Mouse (Mus musculus) forebrain, embryonic 16.5 days (tissue): ENCODE results near the gene Adamts10. TPM values are rescaled to one million over a fixed set of nuclear protein-coding genes. Genes with fewer than 3 reads are reported as not detected.

ENCODE experiments used
- ATAC-seq: fragments of 200-750 bp; cut with Nextera tagmentation; 2 replicates; pipeline ENCODE4 v1.8.0; 2017; ENCODE audit warnings: mild to moderate bottlenecking, moderate library complexity
- H3K27ac ChIP-seq: fragments of 300-500 bp; sonication (generic); 2 replicates; pipeline ENCODE4 v1.5.1; 2014; ENCODE audit warnings: low read length, control low read depth
- H3K27me3 ChIP-seq: fragments of 300-500 bp; sonication (generic); replicated peaks from 2 replicates; pipeline ENCODE4 v1.6.1; 2014; ENCODE audit warnings: low read length; ENCODE audit not compliant: control insufficient read depth, insufficient read depth
- H3K36me3 ChIP-seq: fragments of 300-500 bp; sonication (generic); 2 replicates; pipeline ENCODE4 v1.6.1; 2014; ENCODE audit not compliant: control insufficient read depth, insufficient read depth
- H3K4me1 ChIP-seq: fragments of 300-500 bp; sonication (generic); replicated peaks from 2 replicates; pipeline ENCODE4 v1.6.1; 2014; ENCODE audit warnings: low read length; ENCODE audit not compliant: control insufficient read depth, insufficient read depth
- H3K4me2 ChIP-seq: fragments of 300-500 bp; sonication (generic); 2 replicates; pipeline ENCODE4 v1.6.1; 2014; ENCODE audit warnings: mild to moderate bottlenecking, low read length, control low read depth
- H3K4me3 ChIP-seq: fragments of 300-500 bp; sonication (generic); replicated peaks from 2 replicates; pipeline ENCODE4 v1.5.1; 2014; ENCODE audit warnings: mild to moderate bottlenecking, low read length, control low read depth
- H3K9ac ChIP-seq: fragments of 300-500 bp; sonication (generic); replicated peaks from 2 replicates; pipeline ENCODE4 v1.6.1; 2014; ENCODE audit warnings: low read depth, low read length, control low read depth
- H3K9me3 ChIP-seq: fragments of 300-500 bp; sonication (generic); 2 replicates; pipeline ENCODE4 v1.6.1; 2016; ENCODE audit warnings: low read length; ENCODE audit not compliant: control insufficient read depth
- WGBS: fragments of 180-500 bp; shearing (Covaris S2); extraction: QIAGEN DNeasy Blood & Tissue Kit; methylation state at CpG from one replicate; pipeline ENCODE4 v1.1.7; 2014; 5-methylcytosine and 5-hydroxymethylcytosine counted together
- polyA plus RNA-seq: library from polyadenylated mRNA; unstranded; fragments of >200 nt; fragmentation: Nextera tagmentation; extraction: Ambion mirVana; gene quantifications from 2 replicates; pipeline ENCODE4 v1.2.1, GENCODE M21; 2015

Gene Adamts10
- polyA plus RNA-seq, 1 experiment from 2014 or later, result 49.8 TPM

DNA sequence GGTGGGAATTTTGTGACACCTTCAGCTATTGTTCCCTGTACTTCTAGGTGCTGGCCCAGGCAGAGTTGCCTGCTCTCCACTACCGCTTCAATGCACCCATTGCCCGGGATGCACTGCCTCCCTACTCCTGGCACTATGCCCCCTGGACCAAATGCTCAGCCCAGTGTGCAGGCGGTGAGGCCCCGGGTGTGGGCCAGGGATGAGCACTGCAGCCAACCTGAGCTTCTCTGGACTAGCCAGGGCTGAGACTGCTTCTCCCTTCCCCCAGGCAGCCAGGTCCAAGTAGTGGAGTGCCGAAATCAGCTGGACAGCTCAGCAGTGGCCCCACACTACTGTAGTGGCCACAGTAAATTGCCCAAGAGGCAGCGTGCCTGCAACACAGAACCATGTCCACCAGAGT, 25.2 kb downstream of the Adamts10 start:
- Histone ChIP-seq H3K27ac (no peak overlapping the region), H3K9ac (no peak overlapping the region), H3K9me3 (no peaks in the 10 kb centered on the region), H3K27me3 (no peaks in the 10 kb centered on the region), H3K36me3 (peaks cover 3% of the 10 kb centered on the region; the same call in 1 of the 2 replicates), H3K4me2 (no peak overlapping the region), H3K4me3 (no peak overlapping the region), H3K4me1 (no peaks in the 10 kb centered on the region)
- ATAC-seq, result no peak
- 93% methylated on average over 6 of the region's 6 CpGs for WGBS

DNA sequence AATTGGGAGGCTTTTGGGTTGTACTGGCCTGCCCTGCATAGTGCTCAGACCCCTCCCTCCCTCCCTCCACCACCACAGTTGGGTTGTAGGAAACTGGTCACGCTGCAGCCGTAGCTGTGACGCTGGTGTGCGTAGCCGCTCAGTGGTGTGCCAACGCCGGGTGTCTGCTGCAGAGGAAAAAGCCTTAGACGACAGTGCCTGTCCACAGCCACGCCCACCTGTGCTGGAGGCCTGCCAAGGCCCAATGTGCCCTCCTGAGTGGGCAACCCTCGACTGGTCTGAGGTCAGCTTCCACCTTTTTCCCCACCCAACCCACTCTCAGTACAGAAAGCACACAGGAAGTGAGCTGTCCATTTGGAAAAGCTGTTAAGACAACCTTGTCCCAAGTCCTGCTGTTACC, 26.4 kb downstream of the Adamts10 start:
- WGBS, result 87% methylated on average over 10 of the region's 10 CpGs
- no peak for ATAC-seq
- Histone ChIP-seq H3K27me3 (no peaks in the 10 kb centered on the region), H3K4me1 (no peaks in the 10 kb centered on the region), H3K9me3 (no peaks in the 10 kb centered on the region), H3K27ac (no peak overlapping the region), H3K4me2 (no peak overlapping the region), H3K9ac (no peak overlapping the region), H3K4me3 (no peak overlapping the region), H3K36me3 (peaks cover 3% of the 10 kb centered on the region; the same call in 1 of the 2 replicates)

DNA sequence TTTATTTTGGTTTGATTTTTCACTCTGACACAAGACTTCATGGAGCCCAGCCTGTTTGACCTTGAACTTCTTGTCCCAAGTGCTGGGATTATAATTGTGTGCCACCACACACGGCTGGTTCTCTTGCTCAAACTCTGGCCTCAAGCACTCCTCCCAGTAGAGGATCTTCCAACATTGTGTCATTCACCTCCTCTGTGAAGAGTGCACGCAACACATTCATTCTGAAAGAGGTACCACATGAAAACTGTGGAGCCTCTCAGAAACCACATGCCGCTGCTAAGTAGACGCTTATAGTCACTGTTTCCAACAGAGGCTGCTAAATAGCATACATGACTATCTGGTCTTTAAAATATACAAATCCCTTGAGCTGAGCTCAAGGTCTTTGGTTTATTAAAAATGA, 28.1 kb downstream of the Adamts10 start:
- ATAC-seq, result no peak
- WGBS, result 94% methylated on average over 4 of the region's 4 CpGs

DNA sequence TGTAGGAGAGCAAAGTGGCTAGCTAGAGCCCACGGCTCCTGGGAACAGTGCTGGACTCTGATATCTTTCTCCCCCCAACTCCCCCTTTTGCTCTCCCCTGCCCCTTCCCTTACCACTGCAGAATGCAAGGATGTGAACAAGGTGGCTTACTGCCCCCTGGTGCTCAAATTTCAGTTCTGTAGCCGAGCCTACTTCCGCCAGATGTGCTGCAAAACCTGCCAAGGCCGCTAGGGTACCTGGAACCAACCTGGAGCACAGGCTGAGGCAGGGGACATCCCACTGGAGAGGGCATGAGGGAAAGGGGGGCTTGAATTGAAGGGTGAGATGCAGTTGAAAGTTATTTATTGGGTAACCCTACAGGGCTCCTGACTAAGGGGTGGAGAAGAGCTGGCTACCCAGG, 29.0 kb downstream of the Adamts10 start:
- Histone ChIP-seq H3K4me3 (no peak overlapping the region), H3K9me3 (no peaks in the 10 kb centered on the region), H3K9ac (no peak overlapping the region), H3K27ac (no peak overlapping the region), H3K36me3 (peaks cover 3% of the 10 kb centered on the region; the same call in 1 of the 2 replicates), H3K4me1 (no peaks in the 10 kb centered on the region), H3K4me2 (no peak overlapping the region), H3K27me3 (no peaks in the 10 kb centered on the region)
- 52% methylated on average over 4 of the region's 4 CpGs for WGBS
- ATAC-seq, result no peak

More for the DNA sequence above, 28.1 kb downstream of the Adamts10 start:
- H3K9ac ChIP-seq, result no peak overlapping the region
- no peaks in the 10 kb centered on the region for H3K9me3 ChIP-seq
- no peak overlapping the region for H3K27ac ChIP-seq
- no peaks in the 10 kb centered on the region for H3K4me1 ChIP-seq
- no peak overlapping the region for H3K4me3 ChIP-seq
- peaks cover 3% of the 10 kb centered on the region; the same call in 1 of the 2 replicates for H3K36me3 ChIP-seq
- no peaks in the 10 kb centered on the region for H3K27me3 ChIP-seq
- no peak overlapping the region for H3K4me2 ChIP-seq

DNA sequence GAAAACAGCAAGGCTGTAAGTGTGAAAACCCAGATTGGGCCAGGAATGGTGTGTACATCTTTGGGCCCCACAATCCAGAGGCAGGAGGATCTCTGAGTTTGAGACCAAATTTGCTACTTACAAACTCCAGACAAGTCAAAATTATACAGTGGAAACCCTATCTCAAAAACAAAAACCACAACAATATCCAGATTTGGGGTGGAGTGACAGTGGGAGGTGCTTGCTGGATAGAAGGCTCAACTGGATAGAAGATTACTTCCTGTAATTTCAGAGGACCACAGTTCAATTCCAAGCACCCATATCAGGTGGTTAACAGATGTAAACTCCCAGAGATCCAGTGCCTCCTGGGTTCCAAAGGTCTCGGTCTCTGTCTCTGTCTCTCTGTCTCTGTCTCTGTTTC, 30.5 kb downstream of the Adamts10 start:
- 93% methylated on average over 1 of the region's 1 CpGs for WGBS
- Histone ChIP-seq H3K4me2 (no peak overlapping the region), H3K9ac (no peak overlapping the region), H3K4me1 (no peaks in the 10 kb centered on the region), H3K27ac (no peak overlapping the region), H3K9me3 (no peaks in the 10 kb centered on the region), H3K4me3 (no peak overlapping the region), H3K36me3 (no peaks in the 10 kb centered on the region), H3K27me3 (no peaks in the 10 kb centered on the region)
- ATAC-seq, result no peak

DNA sequence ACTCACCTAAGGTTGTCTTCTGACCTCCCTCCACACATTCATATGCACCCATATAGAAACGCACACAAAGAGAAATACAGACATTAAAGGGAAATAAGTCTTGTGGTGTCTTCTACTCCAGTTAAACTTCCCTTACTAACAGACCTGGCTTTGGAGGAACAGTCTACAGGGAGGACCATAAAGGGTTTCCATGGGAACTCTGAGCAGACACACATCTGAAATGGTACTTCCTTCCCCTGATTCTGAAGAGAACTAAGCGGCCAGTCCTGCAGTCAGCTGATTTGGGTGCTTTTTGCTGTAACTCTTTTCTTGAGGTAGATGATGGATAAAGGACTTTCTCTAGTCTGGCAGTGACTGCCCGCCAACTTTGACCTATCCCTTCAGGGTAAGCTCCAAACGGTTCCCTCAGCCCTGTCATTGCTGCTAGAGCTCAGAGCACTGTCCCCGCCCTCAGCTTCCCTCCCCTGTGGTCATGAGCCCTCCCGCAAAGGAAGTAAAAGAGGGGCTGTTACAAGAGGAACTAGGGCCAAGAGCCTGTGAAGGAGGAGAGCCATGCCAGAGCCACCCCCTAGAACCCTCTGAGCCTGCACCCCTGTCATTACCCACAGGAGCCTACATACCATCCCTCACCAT, 31.3 kb downstream of the Adamts10 start, which contains the start of gene Myo1f:
TSS of gene Myo1f (plus strand) at position 485 of the 633 bp plus-strand sequence.
- no peak within 1 kb of the TSS for H3K27ac ChIP-seq
- no peak within 1 kb of the TSS for H3K4me2 ChIP-seq
- no peaks in the 10 kb centered on the region for H3K4me1 ChIP-seq
- 53% methylated on average over 6 of the region's 6 CpGs for WGBS
- no peak for ATAC-seq
- no peaks in the 10 kb centered on the region for H3K36me3 ChIP-seq
- H3K9ac ChIP-seq, result no peak within 1 kb of the TSS
- no peaks in the 10 kb centered on the region for H3K27me3 ChIP-seq
- H3K4me3 ChIP-seq, result no peak within 1 kb of the TSS
- no peaks in the 10 kb centered on the region for H3K9me3 ChIP-seq

DNA sequence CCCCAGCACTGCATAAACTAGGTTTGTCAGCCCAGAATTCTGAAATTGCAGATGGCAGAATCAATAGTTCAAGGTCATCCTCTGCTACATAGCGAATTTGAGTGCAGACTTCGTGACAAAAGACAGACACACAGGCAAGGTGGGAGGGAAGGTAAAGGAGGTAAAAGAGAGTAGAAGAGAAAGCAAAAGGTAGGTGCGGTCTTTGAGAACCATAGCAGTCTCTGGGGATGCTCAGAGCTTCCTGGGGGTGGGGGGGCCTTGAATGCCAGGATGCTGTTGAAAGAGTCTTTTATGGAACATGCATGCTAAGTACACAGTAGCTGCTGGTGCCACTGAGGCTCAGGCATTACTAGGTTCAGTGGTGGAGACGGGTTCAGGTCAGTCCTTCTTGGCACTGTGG, 33.9 kb downstream of the Adamts10 start:
- Histone ChIP-seq H3K27me3 (no peaks in the 10 kb centered on the region), H3K4me1 (no peaks in the 10 kb centered on the region), H3K36me3 (no peaks in the 10 kb centered on the region), H3K4me2 (no peak overlapping the region), H3K9ac (no peak overlapping the region), H3K9me3 (no peaks in the 10 kb centered on the region), H3K4me3 (no peak overlapping the region), H3K27ac (no peak overlapping the region)
- WGBS, result 79% methylated on average over 4 of the region's 4 CpGs
- no peak for ATAC-seq

DNA sequence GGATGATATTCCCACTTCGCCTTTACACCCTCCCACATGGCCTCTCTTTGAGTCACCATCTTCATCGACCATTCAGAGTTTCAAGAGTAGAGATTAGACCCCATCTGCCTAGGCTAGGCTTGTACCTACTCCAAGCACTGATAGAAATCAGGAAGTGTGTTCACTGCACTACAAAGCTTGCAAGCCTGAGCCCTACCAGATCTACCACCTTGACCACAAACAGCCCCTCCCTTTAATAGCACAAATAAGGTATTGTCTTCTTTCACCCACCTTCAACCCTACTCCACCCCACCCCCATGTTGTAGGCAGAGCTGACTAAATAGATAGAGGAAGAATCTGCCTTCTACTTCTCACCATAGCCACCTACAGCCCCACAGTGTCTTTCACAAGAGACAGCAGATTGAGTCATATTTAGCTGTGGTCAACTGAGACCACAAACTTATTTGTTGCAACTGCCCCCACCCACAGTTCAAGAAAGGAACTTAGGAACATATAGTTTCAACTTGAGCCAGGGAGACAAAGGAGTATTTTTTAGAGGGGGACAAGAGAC, 39.6 kb downstream of the Adamts10 start:
- H3K4me2 ChIP-seq, result no peak overlapping the region
- H3K27ac ChIP-seq, result no peak overlapping the region
- no peaks in the 10 kb centered on the region for H3K27me3 ChIP-seq
- 74% methylated on average over 2 of the region's 2 CpGs for WGBS
- H3K36me3 ChIP-seq, result no peaks in the 10 kb centered on the region
- no peaks in the 10 kb centered on the region for H3K9me3 ChIP-seq
- no peak overlapping the region for H3K9ac ChIP-seq
- no peak for ATAC-seq
- H3K4me1 ChIP-seq, result no peaks in the 10 kb centered on the region
- no peak overlapping the region for H3K4me3 ChIP-seq

DNA sequence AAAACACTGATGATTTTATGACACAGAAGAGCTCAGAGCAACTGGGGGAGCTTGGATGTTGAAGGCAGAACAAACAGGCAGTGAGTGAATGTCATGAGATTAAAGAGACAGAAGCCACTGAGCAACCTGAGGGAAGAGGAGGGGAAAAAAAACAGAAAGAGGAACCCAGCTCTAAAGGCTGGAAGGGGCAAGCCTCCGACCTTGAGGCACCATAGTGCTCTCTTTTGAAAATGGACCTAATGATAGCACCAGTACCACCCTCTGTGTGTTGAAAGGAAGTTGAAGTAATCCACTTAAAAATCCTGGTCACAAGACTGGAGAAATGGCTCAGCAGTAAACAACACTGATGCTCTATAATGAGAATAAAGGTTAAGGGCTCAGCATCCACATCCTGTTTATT, 40.6 kb downstream of the Adamts10 start:
- H3K27me3 ChIP-seq, result no peaks in the 10 kb centered on the region
- H3K4me3 ChIP-seq, result no peak overlapping the region
- H3K36me3 ChIP-seq, result no peaks in the 10 kb centered on the region
- H3K9ac ChIP-seq, result no peak overlapping the region
- H3K4me1 ChIP-seq, result no peaks in the 10 kb centered on the region
- no peak overlapping the region for H3K4me2 ChIP-seq
- no peak overlapping the region for H3K27ac ChIP-seq
- WGBS, result 47% methylated on average over 1 of the region's 1 CpGs
- no peaks in the 10 kb centered on the region for H3K9me3 ChIP-seq
- no peak for ATAC-seq
